Mouse (Mus musculus) monocyte, adult 5-6 weeks (primary cell): Measurements from ENCODE around the gene Yeats4. TPM values are rescaled to one million over a fixed set of nuclear protein-coding genes. Genes with fewer than 3 reads are reported as not detected.

Experiments
- ATAC-seq: fragments of 153-309, 156-312 bp; replicated peaks from 2 replicates; pipeline ENCODE4 v1.8.0; 2017; ENCODE audit warnings: mild to moderate bottlenecking; ENCODE audit not compliant: low TSS enrichment, insufficient number of reproducible peaks, severe bottlenecking, poor library complexity, low FRiP score
- total RNA-seq: library from RNA; stranded (forward); fragments of 200-1000, 200-491, 200-594 nt; gene quantifications from 3 replicates; pipeline ENCODE4 v1.2.3, GENCODE M21; 2017

Gene Yeats4
- total RNA-seq, 1 experiment from 2014 or later = 109 TPM

- no peak for ATAC-seq
Observed at GRCm38 (mm10) chr10:117206070-117206469, 18.2 kb downstream of the Yeats4 start.

- no peak for ATAC-seq
Observed at GRCm38 (mm10) chr10:117203558-117203981, 20.7 kb downstream of the Yeats4 start.

DNA sequence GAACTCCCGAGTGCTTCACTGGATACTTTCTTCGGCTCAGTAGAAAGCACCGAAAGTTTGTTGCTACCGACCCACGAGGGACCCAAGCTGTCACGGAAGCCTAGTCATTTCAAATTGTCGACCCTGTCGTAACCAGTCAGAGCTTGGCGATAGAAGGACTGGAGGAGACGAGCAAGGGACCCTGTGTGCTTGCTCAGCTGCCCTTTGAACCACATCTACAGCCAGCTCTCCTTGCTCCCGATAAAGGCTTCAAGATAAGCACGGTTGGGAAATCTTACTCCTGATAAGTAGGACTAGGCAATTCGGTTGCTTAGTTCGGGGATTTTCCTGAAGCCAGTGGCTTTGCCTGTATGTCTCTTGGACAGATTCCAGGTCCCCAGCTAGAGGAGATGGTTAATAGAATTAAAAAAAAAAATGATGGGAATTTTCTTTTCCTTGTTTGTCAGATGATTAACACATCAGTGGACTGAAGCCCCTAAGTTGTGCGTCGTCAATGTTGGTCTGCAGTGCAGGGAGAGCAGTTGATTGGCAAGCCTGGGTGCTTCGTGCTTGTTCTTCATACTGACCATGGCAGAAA lies 21.2 kb downstream of the Yeats4 start:
- ATAC-seq = no peak

DNA sequence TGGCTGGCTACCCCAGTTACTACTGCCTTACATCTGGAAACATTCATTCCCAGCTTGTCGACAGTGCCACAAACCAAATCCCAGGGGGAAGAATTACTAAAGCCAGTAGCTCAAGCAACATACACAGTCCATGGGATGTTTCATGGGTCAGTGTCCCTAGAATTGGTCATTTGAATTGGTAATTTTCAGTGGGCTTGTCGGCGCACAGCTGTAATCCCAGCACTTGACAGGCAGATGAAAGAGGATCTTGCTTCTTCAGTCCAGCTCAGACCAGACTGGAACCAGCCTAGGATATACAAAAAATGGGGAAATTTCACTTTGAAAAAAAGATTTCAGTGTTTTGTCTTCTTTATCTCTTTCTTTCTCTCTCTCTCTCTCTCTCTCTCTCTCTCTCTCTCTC lies 24.6 kb downstream of the Yeats4 start:
- no peak for ATAC-seq

DNA sequence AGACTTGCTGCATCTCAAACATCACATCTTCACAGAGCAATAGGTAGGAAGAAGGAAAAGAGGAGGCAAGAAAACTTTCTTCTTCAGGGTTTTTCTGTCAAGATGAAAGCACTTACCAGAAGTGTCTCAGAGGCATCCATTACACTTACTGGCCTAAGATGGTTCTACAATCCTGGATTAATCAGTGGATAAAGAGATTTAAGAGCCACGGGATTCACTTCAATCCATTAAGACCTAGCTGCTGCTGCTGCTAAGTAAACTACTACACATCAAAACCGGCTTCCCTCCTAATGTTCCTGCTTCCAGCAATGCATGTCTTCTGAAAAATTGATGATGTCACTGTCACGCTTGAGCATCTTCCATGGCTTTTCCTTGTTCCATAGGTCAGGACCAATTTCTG lies 27.6 kb downstream of the Yeats4 start:
- no peak for ATAC-seq

- no peak for ATAC-seq
Observed at GRCm38 (mm10) chr10:117195748-117196147, 28.6 kb downstream of the Yeats4 start.

DNA sequence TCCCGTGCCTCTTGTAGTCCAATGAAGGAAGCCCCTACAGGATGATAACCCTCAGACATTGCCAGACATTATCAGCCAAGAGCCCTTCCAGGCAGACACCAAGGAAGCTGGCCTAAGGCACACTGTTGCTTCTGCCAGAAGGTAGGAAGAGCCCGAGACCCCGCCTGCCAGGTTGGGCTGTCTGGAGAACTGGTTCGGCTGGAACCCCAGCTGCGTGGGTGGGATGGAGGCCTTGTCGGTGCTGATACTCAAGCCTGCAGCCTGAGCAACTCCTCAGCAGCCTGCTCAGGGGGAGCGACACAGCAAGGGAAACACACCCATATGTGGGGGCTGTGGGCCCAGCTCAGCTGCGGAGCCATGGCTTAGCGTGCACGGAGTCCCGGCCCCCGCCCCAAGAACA lies 29.3 kb downstream of the Yeats4 start:
- no peak for ATAC-seq

DNA sequence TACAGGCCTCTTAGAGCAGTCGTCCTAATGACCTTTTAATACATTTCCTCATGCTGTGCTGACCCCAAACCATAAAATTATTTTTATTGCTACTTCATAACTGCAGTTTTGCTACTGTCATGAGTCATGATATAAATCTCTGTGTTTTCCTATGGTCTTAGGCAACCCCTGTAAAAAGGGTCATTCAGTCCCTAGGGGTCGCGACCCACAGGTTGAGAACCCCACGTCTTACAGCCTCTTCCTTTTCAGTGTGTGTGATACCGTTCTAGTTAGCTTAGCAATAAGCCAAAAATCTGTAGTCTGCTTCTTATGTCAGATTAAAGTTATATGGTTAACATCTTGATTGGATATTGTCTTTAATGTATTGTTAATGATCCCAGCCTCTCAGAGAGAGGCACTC lies 30.9 kb downstream of the Yeats4 start:
- ATAC-seq = no peak

- no peak for ATAC-seq
Observed at GRCm38 (mm10) chr10:117185399-117186089, 38.8 kb downstream of the Yeats4 start.

- ATAC-seq = no peak
Observed at GRCm38 (mm10) chr10:117181098-117181497, 43.2 kb downstream of the Yeats4 start.

- ATAC-seq = no peak
Observed at GRCm38 (mm10) chr10:117174645-117175044, 49.7 kb downstream of the Yeats4 start.

DNA sequence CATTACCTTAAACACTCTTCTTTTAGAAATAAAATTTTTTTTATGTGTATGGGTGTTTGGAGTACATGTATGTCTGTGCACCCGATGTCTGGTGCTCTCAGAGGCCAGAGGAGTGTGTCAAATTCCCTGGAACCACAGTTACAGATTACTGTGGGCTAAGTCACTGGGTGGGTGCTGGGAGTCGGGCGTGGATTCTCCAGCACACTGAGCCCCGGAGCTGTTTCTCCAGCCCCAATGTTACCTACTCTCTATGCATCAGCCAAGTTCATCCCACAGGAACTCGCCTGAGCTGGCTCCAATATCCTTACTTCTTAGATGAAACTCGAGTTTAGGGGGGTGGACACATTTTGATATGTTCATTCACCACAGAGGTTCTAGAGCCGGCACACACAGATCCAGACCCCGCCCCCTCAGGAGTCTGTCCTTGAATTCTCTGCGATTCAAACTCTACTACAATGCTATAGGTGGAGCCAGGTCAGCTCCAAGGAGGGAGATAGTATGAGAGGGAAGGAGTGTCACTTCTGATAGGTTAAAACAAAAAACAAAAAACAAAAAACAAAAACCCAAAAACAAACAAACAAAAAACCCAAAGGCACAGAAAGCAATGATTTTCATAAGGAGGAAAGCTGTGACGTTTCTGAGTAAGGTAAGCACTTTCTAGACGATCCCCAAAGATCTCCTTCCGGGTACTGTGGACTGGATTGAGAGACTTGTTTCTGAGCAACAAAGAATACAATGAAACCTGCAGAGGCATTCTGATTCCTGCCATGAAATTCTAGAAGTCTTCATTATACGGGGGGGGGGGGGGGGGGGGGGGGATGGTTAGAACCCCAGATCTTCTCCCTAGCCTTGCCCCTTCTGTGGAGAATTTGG lies 50.5 kb downstream of the Yeats4 start:
- ATAC-seq = no peak

GRCm38 (mm10) chr10:117173111-117173510 lies 51.2 kb downstream of the Yeats4 start:
- ATAC-seq = no peak

DNA sequence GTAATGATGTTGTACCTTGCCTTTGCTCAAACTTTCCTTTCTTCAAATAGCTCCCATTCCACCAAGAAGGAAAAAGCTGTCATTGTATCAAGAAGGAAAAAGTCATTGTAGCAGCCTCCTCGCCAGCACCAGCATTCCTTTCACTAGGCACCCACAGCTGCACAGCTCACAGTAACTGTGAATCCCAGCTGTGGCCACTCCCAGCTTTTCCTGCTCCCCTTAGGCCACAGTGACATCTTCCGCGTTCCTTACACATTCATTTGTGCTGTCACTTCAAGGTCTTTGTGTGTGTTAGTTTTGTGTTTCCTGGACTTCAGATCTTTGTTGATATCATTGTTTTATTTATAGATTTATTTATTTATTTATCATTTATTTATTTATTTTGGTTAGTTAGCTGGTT lies 52.2 kb downstream of the Yeats4 start:
- no peak for ATAC-seq

- no peak for ATAC-seq
Observed at GRCm38 (mm10) chr10:117166785-117167425, 57.4 kb downstream of the Yeats4 start.

Other genes starting within 250 kb of the Yeats4 start
- gene Best3, start 238.2 kb downstream of the Yeats4 start, total RNA-seq = not detected in 3 replicates
- gene Lrrc10, start 179.2 kb downstream of the Yeats4 start, total RNA-seq = not detected in 3 replicates
- 289 to 360 TPM (median 315 TPM) in 3 replicates for gene Cct2, start 160.7 kb downstream of the Yeats4 start, total RNA-seq
- 9.1 to 21.4 TPM (median 12.1 TPM) in 3 replicates for gene Frs2, start 76.0 kb downstream of the Yeats4 start, total RNA-seq
- gene 9530003J23Rik, start 14.2 kb upstream of the Yeats4 start, total RNA-seq = not detected in 3 replicates
- gene Lyz2, start 57.8 kb upstream of the Yeats4 start, total RNA-seq = 6,968 to 13,798 TPM (median 13,210 TPM) in 3 replicates
- 19.1 to 44.2 TPM (median 37.4 TPM) in 3 replicates for gene Lyz1, start 68.4 kb upstream of the Yeats4 start, total RNA-seq
- 73.2 to 128 TPM (median 73.7 TPM) in 3 replicates for gene Cpsf6, start 155.5 kb upstream of the Yeats4 start, total RNA-seq